Mouse (Mus musculus) common myeloid progenitor, adult 5-6 weeks (primary cell): ENCODE measurements around the gene Arl3. TPM values are rescaled to one million over a fixed set of nuclear protein-coding genes. Genes with fewer than 3 reads are reported as not detected.

Source experiments
- ATAC-seq: replicated peaks from 2 replicates; pipeline ENCODE4 v1.8.0; 2016; ENCODE audit warnings: low read depth, mild to moderate bottlenecking, moderate TSS enrichment, inconsistent platforms; ENCODE audit not compliant: poor library complexity, severe bottlenecking
- total RNA-seq: library from RNA; stranded (forward); fragments of 200-1000, 187-1606 nt; gene quantifications from 2 replicates; pipeline ENCODE4 v1.2.3, GENCODE M21; 2017

Gene Arl3
- total RNA-seq, 1 experiment from 2014 or later, result 25.5 TPM

DNA sequence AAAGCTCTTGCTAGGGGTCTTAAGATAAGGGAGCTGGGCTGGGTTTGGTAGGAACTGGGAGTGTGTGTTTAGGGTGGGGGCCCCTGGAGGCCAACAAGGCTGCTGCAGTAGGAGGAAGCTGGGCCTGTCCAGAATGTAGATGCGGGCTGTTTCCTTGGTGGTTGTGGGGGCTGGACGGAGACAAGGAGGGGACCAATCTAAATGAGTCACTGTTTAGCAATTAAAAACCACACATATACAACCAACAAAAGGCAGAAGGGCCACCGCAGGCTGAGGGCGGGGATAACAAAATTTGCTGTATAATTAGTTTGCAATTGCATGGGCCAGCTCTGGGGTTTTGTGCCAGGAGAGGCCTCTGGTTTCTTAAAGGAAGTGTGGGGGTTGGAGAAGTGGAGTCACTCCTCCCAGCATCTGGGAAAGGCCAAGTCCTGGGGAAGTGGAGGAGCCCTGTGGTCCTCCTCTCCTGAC is 68.9 kb downstream of the Arl3 start:
- ATAC-seq, result peak; percentile 26

GRCm38 (mm10) chr19:46503351-46504084 is 69.5 kb downstream of the Arl3 start:
- ATAC-seq, result peak; percentile 39

DNA sequence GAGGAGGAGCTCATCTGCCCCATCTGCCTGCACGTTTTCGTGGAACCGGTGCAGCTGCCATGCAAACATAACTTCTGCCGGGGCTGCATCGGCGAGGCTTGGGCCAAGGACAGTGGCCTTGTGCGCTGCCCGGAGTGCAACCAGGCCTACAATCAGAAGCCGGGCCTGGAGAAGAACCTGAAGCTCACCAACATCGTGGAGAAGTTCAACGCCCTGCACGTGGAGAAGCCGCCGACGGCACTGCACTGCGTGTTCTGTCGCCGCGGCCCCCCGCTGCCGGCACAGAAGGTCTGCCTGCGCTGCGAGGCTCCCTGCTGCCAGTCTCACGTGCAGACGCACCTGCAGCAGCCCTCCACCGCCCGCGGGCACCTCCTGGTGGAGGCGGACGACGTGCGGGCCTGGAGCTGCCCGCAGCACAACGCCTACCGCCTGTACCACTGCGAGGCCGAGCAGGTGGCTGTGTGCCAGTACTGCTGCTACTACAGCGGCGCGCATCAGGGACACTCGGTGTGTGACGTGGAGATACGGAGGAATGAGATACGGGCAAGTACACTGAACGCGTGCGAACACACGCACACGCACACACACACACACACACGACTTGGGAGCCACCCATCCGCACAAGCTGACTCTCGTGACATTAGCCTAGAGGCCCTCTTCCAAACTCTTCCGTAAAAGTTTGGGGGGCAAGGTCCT is 70.4 kb downstream of the Arl3 start:
- ATAC-seq, result peak; percentile 7; the same call in 1 of the 2 replicates

GRCm38 (mm10) chr19:46502069-46502455 is 70.9 kb downstream of the Arl3 start:
- no peak for ATAC-seq

GRCm38 (mm10) chr19:46501401-46502068 is 71.5 kb downstream of the Arl3 start, which contains the start of gene Trim8:
TSS of gene Trim8 (plus strand) at chr19:46501702.
- no peak for ATAC-seq

- ATAC-seq, result no peak
These were observed 72.2 kb downstream of the Arl3 start for GRCm38 (mm10) chr19:46500581-46501341.

- peak; percentile 53 for ATAC-seq
These were observed 73.0 kb downstream of the Arl3 start for GRCm38 (mm10) chr19:46499836-46500580.

DNA sequence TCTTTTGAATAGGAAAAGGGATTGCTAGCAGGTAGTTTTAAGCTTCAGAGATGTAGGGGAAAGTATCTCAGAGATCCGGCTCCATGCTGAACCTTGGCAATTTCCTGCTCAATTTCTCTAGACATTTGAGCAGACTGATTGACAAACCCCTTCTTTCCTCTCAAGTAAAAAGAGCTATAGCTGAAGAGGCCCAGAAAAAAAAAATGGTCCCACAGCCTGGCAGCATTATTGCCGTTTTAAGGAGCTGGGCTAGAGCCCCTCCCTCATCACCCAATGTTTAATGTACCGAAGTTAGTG is 73.5 kb downstream of the Arl3 start:
- ATAC-seq, result no peak

- ATAC-seq, result no peak
These were observed 75.8 kb downstream of the Arl3 start for GRCm38 (mm10) chr19:46497230-46497629.

DNA sequence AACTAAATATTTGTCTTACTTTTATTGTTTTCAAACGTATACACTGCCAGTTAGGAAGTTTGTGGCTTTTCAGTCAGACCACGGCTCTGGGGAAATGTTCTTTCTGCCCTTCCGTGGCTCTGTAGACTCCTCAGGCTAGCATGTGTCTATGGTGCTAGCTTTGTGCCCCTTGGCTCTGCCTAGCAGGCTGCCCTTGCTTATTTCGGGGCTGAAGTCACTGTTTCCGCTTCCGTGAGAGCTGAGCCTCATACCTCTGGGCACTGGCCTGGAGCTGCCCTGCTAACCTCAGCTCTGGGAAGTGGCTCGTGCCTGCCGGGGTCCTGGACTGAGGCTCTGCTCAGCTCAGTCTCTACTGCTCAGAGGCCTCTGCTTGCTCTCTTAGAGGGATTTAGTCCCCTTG is 77.9 kb downstream of the Arl3 start:
- ATAC-seq, result peak; percentile 19; the same call in 1 of the 2 replicates

- ATAC-seq, result peak; percentile 31; the same call in 1 of the 2 replicates
These were observed 82.4 kb downstream of the Arl3 start for GRCm38 (mm10) chr19:46490634-46491033.

DNA sequence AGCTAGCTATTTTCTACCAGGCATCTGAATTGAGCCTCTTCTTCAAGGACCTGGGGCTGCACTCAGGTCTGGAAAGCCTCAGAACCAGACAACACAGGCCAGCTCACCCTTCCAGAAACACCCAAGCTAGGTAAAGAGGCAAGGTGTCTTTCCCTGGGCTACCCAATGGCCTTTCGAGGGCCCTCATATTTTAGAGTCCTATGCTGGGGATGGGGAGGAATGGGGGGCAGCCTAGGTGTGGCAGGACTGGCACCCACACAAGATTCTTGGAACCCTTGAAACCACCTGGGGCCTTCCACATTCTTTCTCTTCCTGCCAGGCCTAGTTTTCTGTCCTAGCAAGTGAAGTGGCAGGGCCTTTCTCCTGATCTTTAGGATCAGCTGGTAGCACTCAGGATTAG is 83.5 kb downstream of the Arl3 start:
- ATAC-seq, result no peak

DNA sequence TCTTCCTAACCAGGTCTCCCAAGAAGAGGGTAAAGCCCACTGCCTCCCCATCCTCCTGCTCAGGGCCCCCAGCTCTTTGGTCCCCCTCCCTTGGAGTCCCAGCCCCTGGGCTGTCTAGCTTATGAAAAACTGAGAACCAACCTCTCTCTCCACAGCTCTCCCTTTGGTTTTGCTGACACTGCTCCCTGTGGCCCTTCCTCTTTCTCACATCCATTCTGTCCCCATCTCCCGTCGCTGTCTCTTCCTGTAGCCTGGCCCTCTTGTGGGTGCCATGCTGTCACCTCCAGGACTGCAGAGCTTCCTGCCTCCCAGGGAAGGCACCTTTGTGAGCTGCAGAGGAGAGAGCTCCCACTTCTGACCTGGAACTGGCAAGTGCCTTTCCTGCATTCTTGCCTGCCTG is 86.3 kb downstream of the Arl3 start:
- ATAC-seq, result peak; percentile 33; the same call in 1 of the 2 replicates

DNA sequence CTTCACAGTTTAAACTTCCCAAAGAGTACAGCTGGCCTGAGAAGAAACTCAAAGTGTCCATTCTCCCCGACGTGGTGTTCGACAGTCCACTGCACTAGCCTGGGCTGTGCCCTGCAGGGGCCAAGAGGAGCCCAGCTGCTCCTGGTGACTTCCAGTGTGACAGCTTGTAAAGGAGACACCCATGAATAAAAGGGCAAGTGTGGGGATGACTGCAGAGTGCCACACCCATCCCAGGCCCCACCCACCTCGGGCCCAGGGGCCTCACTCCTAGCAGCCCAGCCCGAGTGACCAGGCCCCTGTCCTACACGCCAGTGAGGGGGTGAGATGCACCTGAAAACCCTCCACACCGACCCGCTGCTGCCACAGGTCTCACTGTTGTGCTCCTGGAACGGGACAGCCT is 87.2 kb downstream of the Arl3 start:
- ATAC-seq, result no peak

DNA sequence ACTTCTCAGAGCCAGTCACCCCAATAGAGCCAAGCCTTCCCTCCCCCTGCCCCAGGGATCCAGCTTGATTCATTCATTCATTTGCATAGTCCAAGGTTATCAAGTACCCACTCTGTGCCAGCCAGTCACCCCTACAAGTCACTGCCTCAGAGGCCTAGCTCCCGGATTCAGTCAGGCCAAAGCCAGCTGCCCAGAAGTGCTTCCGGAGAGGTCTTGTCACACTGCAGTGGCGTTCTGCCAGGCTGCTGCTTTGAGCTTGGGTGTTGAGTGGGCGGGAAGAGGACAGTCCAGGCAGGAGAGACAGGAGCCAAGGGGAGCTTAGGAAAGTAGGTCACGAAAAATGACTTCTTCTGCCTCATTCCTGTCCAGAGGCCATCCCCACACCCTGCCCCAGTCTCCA is 88.5 kb downstream of the Arl3 start:
- ATAC-seq, result no peak

GRCm38 (mm10) chr19:46483701-46484328 is 89.2 kb downstream of the Arl3 start:
- ATAC-seq, result no peak

- ATAC-seq, result peak; percentile 46
These were observed 90.0 kb downstream of the Arl3 start for GRCm38 (mm10) chr19:46482896-46483516.

DNA sequence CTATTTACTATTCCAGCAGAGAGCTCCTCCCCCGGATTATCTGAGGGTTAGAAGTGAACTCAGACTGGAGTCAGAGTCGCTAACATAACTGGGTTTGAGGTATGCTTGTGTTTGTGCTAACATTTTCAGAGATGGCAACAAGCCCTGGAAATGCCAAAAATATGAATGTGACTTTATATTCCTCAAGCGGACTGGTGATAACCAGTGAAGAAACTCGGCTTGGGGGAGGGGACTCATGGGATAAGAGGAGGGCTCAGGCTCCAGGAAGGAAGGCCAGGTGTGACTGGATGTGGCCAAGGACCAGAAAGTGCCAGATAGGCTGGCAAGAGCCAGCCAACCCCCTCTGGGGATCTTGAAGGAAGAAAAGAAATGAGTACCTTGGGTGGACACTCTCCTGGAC is 91.2 kb downstream of the Arl3 start:
- no peak for ATAC-seq

DNA sequence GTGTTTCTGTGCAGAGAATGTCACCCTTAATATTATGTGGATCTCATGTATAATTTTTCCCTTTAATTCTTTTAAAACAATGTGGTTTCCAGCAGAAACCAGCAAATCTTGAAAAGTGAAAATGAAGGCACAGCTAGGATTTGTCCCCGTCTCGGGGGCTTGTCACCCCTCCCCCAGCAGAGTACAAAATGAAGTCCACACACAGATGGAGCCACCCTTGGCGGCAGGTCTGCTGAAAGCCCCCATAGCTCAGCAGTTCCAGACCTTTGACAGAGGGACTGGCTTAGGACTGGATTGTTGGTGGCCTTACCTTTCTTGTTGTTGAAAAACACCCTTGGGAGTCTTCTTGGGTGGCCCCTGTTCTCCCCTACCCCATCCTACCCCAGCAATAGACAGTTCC is 91.6 kb downstream of the Arl3 start:
- no peak for ATAC-seq
